Mouse (Mus musculus) Patski (cell line): ENCODE data around the gene Slc24a4. TPM values are rescaled to one million over a fixed set of nuclear protein-coding genes. Genes with fewer than 3 reads are reported as not detected.
A peak's percentile ranks its signal among the peaks of the same experiment; 100 is the strongest.
"Not testable (repeated sequence)": the region's sequence is repeated elsewhere in the genome, so short reads cannot be mapped to it uniquely, and the experiment has no call there.

Experiments
- ATAC-seq: fragments of 100-300 bp; one replicate; pipeline ENCODE4 v1.8.0; 2021
- CTCF ChIA-PET: fragments of 350-600 bp; sonication (Branson Sonifier 250); formaldehyde crosslinking; loops from one replicate; lab custom pipeline; 2022; ENCODE audit warnings: inconsistent platforms; lab: Charles Lee
- POLR2A ChIA-PET: fragments of 350-600 bp; sonication (Branson Sonifier 250); formaldehyde crosslinking; loops from one replicate; lab custom pipeline; 2022; ENCODE audit warnings: antibody characterized with exemption, inconsistent platforms; lab: Charles Lee
- DNase-seq: peaks from one replicate; pipeline ENCODE4 v3.0.0-alpha.2; 2011; ENCODE audit warnings: low read depth, low spot score
- H3K27me3 ChIP-seq: fragments of 371-371 bp; one replicate; pipeline ENCODE4 v1.5.1; 2021
- CTCF ChIP-seq: fragments of 100-300 bp; IDR thresholded peaks from one replicate; pipeline ENCODE4 v1.5.1; 2021
- in situ Hi-C: fragments of 300-500 bp; cut with MboI; formaldehyde crosslinking; loops from 3 replicates; pipeline ENCODE4 v1.11.1; 2018; ENCODE audit warnings: low pct_unique_long_range_greater_than_20kb, mixed read lengths
- polyA plus RNA-seq: library from polyadenylated mRNA; unstranded; gene quantifications from one replicate; pipeline ENCODE4 v1.2.3, GENCODE M21; 2021

The Slc24a4 gene
- polyA plus RNA-seq, 1 experiment from 2014 or later, result not detected

DNA sequence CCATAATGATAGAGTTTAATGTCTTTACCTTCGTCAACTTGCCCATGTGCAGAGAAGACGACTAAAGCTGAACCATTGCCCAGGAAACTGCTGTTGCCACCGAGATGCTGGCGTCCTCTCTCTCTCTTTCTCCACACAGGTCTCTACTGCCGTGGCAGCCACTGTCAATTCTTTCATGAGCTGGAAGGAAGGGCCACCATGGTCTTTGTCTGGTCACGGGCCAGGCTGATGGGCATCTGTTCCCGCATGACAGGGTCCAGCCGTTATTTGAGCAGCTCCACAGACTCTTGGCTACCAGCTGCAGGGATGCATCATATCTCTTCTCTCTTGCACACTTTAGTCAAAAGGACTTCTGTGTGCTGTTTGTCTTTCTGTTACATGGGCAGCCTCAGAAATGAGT is 137.9 kb downstream of the Slc24a4 start:
- POLR2A ChIA-PET, result no interaction called here
- no peak for TF ChIP-seq CTCF
- CTCF ChIA-PET, result no interaction called here
- H3K27me3 ChIP-seq, result no peaks in the 10 kb centered on the region
- in situ Hi-C loops, result no loop called here
- DNase-seq (no peak), ATAC-seq (no peak)

- ATAC-seq, result no peak
- no peaks in the 10 kb centered on the region for H3K27me3 ChIP-seq
- TF ChIP-seq CTCF, result no peak
- CTCF ChIA-PET, result no interaction called here
- DNase-seq, result no peak
- in situ Hi-C loops, result no loop called here
- POLR2A ChIA-PET, result no interaction called here
Measured at GRCm38 (mm10) chr12:102269144-102269543, 140.6 kb downstream of the Slc24a4 start.

- ATAC-seq (no peak), DNase-seq (no peak)
- no peaks in the 10 kb centered on the region for H3K27me3 ChIP-seq
- TF ChIP-seq CTCF, result no peak
- ChIA-PET POLR2A (no interaction called here), CTCF (no interaction called here)
- in situ Hi-C loops, result no loop called here
Measured at GRCm38 (mm10) chr12:102270776-102271405, 142.4 kb downstream of the Slc24a4 start.

DNA sequence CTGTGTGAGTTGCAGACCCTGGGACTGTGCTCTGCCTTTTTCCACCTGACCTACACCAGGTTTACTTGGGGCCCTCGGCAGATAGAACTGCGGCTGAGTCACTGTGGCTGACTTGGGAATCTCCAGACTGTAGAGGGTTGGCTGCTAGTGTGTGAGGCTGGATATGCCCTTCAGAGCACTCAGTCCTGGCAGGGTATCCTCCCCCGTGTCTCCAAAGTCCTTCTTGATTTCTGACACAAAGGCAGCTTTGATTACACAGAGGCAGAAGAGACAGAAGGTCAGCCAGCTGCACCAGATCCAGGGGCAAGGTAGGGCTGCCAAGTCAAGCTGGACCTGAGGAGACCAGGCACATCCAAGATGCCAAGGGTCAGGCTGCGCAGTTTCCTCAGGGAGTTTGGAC is 142.9 kb downstream of the Slc24a4 start:
- ChIA-PET CTCF (no interaction called here), POLR2A (no interaction called here)
- no peak for ATAC-seq
- H3K27me3 ChIP-seq, result no peaks in the 10 kb centered on the region
- no peak for DNase-seq
- TF ChIP-seq CTCF, result no peak
- in situ Hi-C loops, result no loop called here

GRCm38 (mm10) chr12:102275833-102276443 is 147.4 kb downstream of the Slc24a4 start:
- no peaks in the 10 kb centered on the region for H3K27me3 ChIP-seq
- in situ Hi-C loops, result no loop called here
- no peak for TF ChIP-seq CTCF
- ChIA-PET POLR2A (interaction anchor here (0.6 kb wide), 1 partner anchor 317 kb away, joined by 3 read pairs; no protein-coding TSS in a partner anchor), CTCF (interaction anchor here (0.9 kb wide), 1 partner anchor 24 kb away, joined by 3 read pairs; no protein-coding TSS in a partner anchor)
- DNase-seq, result no peak
- ATAC-seq, result peak; percentile 90

DNA sequence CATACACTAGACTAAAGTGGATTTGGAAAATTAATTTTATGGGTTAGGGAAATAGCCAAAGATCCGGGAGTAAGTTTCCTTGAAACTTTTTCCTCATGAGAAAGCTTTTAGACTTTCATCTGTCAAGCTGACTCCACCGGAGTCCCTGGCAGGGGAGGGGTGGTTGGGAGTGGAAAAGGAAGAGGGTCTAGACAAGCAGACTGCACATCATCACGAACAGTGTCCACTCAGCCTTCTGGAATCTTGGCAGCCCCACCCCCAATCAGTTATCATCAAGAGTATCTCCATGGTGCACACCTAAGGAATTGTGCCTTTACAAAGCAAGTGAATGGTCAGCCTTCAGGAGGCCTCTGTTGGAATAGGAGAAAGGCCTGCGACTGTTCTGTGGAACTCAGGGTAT is 151.8 kb downstream of the Slc24a4 start:
- in situ Hi-C loops, result loop anchor here (10.0 kb wide), 1 partner anchor 185 kb away; the partner anchor contains the start of gene Golga5
- POLR2A ChIA-PET, ATAC-seq, H3K27me3 ChIP-seq, CTCF ChIA-PET, DNase-seq: not testable (repeated sequence)

DNA sequence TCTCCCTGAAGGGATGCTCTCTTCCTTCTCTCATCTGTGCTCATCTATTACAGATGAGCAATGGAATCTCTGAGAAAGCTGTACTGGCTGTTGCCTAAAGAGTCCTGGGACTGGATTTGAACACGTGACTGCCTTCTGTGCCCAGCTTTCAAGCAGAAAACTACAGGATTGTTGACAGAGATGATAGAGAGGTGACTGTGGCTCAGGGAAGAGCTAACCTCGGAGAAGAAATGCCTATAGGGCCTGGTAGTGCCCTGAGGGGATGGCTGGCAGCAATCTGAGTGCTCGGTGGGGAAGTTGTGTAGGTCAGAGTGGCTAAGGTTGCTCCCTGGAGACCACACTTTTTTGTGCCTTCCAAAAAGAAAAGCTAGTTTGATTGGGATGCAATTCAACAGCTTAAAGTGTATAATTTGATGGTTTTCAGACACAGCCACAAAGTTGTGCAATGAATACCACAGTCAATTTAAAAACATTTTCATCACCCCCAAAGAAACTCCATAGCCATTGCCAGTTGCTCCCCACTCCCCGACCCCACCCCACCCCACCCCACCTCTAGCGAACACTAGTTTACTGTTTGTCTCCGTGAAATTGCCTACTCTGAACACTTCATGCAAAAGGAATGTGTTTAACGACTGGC is 152.5 kb downstream of the Slc24a4 start:
- in situ Hi-C loops, result loop anchor here (10.0 kb wide), 1 partner anchor 184 kb away; the partner anchor contains the start of gene Golga5
- TF ChIP-seq CTCF, result no peak
- no peak for DNase-seq
- CTCF ChIA-PET, result no interaction called here
- H3K27me3 ChIP-seq, result no peaks in the 10 kb centered on the region
- POLR2A ChIA-PET, result no interaction called here
- no peak for ATAC-seq

DNA sequence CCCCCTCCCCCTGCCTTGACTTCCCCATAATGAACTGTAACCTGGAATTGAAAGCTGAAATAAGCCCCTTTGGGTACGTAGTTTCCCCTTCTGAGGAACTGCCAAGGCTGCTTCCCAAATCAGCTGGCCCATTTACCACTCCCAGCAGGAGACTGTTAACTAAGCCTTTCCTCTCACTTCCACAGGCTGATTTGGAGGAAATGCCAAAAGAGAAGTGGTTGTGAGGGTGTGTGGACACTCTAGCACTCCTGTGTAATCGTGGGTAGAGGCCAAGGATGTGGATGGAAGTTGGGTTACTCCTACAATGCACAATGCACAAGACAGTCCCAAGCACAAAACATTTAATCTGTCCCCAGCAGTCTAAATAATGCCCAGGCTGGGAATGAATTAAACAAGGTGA is 153.6 kb downstream of the Slc24a4 start:
- no peaks in the 10 kb centered on the region for H3K27me3 ChIP-seq
- CTCF ChIA-PET, result interaction anchor here (0.8 kb wide), 1 partner anchor 16 kb away, joined by 3 read pairs; no protein-coding TSS in a partner anchor
- in situ Hi-C loops, result loop anchor here (10.0 kb wide), 1 partner anchor 183 kb away; the partner anchor contains the start of gene Golga5
- no peak for ATAC-seq
- no peak for TF ChIP-seq CTCF
- POLR2A ChIA-PET, result no interaction called here
- no peak for DNase-seq

GRCm38 (mm10) chr12:102282763-102283482 is 154.4 kb downstream of the Slc24a4 start, which contains the start of gene Rin3:
Gene Rin3, plus strand, starts transcription at chr12:102283048.
- ATAC-seq (peak; percentile 42), DNase-seq (no peak)
- CTCF ChIA-PET, result no interaction called here
- TF ChIP-seq CTCF, result no peak
- no peaks in the 10 kb centered on the region for H3K27me3 ChIP-seq
- POLR2A ChIA-PET, result interaction anchor here (0.6 to 0.9 kb wide), 2 partner anchors 14 to 33 kb away, joined by 3 read pairs; no protein-coding TSS in a partner anchor
- in situ Hi-C loops, result loop anchor here (10.0 kb wide), 1 partner anchor 182 kb away; the partner anchor contains the start of gene Golga5

- H3K27me3 ChIP-seq, result no peaks in the 10 kb centered on the region
- ATAC-seq, result no peak
- ChIA-PET CTCF (no interaction called here), POLR2A (interaction anchor here (0.6 to 0.9 kb wide), 3 partner anchors 14 to 41 kb away, joined by 3 read pairs; no protein-coding TSS in a partner anchor)
- TF ChIP-seq CTCF, result no peak
- DNase-seq, result no peak
- in situ Hi-C loops, result loop anchor here (10.0 kb wide), 1 partner anchor 181 kb away; the partner anchor contains the start of gene Golga5
Measured at GRCm38 (mm10) chr12:102283483-102284266, 155.1 kb downstream of the Slc24a4 start.
